Mouse (Mus musculus) lung, embryonic 16.5 days (tissue): ENCODE data around the gene Tas1r3. TPM values are rescaled to one million over a fixed set of nuclear protein-coding genes. Genes with fewer than 3 reads are reported as not detected.

ENCODE experiments used
- microRNA-seq: library from miRNA; unstranded; fragments of <30 nt; microRNA quantifications from one replicate; pipeline ENCODE4, GENCODE M21; 2016
- polyA plus RNA-seq: library from polyadenylated mRNA; unstranded; fragments of >200 nt; fragmentation: Nextera tagmentation; extraction: Ambion mirVana; gene quantifications from 2 replicates; pipeline ENCODE4 v1.2.1, GENCODE M21; 2015

Gene Tas1r3
- polyA plus RNA-seq, 1 experiment from 2014 or later = 0.30 TPM

Small RNA genes within 50 kb of the gene (microRNA-seq; reads per million reads assigned to microRNA genes)
- not detected for gene Gm22991

Other genes starting within 250 kb of the Tas1r3 start
- 51.8 and 54.6 TPM in 2 replicates for gene Cdk11b, start 238.5 kb downstream of the Tas1r3 start, polyA plus RNA-seq
- not detected in 2 replicates for gene Gm10563, start 218.0 kb downstream of the Tas1r3 start, polyA plus RNA-seq
- 43.3 and 47.2 TPM in 2 replicates for gene Mmp23, start 210.0 kb downstream of the Tas1r3 start, polyA plus RNA-seq
- 27.8 and 31.9 TPM in 2 replicates for gene Mib2, start 194.2 kb downstream of the Tas1r3 start, polyA plus RNA-seq
- 1.3 and 1.4 TPM in 2 replicates for gene Fndc10, start 169.0 kb downstream of the Tas1r3 start, polyA plus RNA-seq
- 139 and 148 TPM in 2 replicates for gene Ssu72, start 158.6 kb downstream of the Tas1r3 start, polyA plus RNA-seq
- gene Tmem240, start 128.6 kb downstream of the Tas1r3 start, polyA plus RNA-seq = 0.15 and 0.29 TPM in 2 replicates
- gene Atad3a, start 102.3 kb downstream of the Tas1r3 start, polyA plus RNA-seq = 68.4 and 73.3 TPM in 2 replicates
- 7.5 and 8.6 TPM in 2 replicates for gene Vwa1, start 88.7 kb downstream of the Tas1r3 start, polyA plus RNA-seq
- 0.15 and 0.21 TPM in 2 replicates for gene Tmem88b, start 77.5 kb downstream of the Tas1r3 start, polyA plus RNA-seq
- gene Ankrd65, start 72.9 kb downstream of the Tas1r3 start, polyA plus RNA-seq = 0.69 and 1.0 TPM in 2 replicates
- gene Mrpl20, start 60.5 kb downstream of the Tas1r3 start, polyA plus RNA-seq = 177 and 194 TPM in 2 replicates
- gene Ccnl2, start 50.9 kb downstream of the Tas1r3 start, polyA plus RNA-seq = 179 and 185 TPM in 2 replicates
- gene Aurkaip1, start 32.1 kb downstream of the Tas1r3 start, polyA plus RNA-seq = 141 and 146 TPM in 2 replicates
- gene Mxra8, start 23.7 kb downstream of the Tas1r3 start, polyA plus RNA-seq = 246 and 255 TPM in 2 replicates
- 4.5 and 6.0 TPM in 2 replicates for gene Dvl1, start 16.0 kb downstream of the Tas1r3 start, polyA plus RNA-seq
- 15.6 and 16.4 TPM in 2 replicates for gene Cptp, start 6.1 kb upstream of the Tas1r3 start, polyA plus RNA-seq
- gene Ints11, start 6.2 kb upstream of the Tas1r3 start, polyA plus RNA-seq = 74.2 and 75.8 TPM in 2 replicates
- gene Pusl1, start 28.4 kb upstream of the Tas1r3 start, polyA plus RNA-seq = 39.7 and 43.2 TPM in 2 replicates
- 17.5 and 20.0 TPM in 2 replicates for gene Acap3, start 28.5 kb upstream of the Tas1r3 start, polyA plus RNA-seq
- gene Ube2j2, start 80.5 kb upstream of the Tas1r3 start, polyA plus RNA-seq = 77.2 and 86.4 TPM in 2 replicates
- 37.2 and 39.3 TPM in 2 replicates for gene C1qtnf12, start 99.0 kb upstream of the Tas1r3 start, polyA plus RNA-seq
- 12.2 and 12.8 TPM in 2 replicates for gene B3galt6, start 129.3 kb upstream of the Tas1r3 start, polyA plus RNA-seq
- gene Sdf4, start 129.5 kb upstream of the Tas1r3 start, polyA plus RNA-seq = 156 and 162 TPM in 2 replicates
- 1.1 and 2.4 TPM in 2 replicates for gene Tnfrsf4, start 150.5 kb upstream of the Tas1r3 start, polyA plus RNA-seq
- gene Tnfrsf18, start 162.8 kb upstream of the Tas1r3 start, polyA plus RNA-seq = 1.5 and 2.3 TPM in 2 replicates
- gene Ttll10, start 196.1 kb upstream of the Tas1r3 start, polyA plus RNA-seq = 2.8 and 4.0 TPM in 2 replicates
- gene 9430015G10Rik, start 246.6 kb upstream of the Tas1r3 start, polyA plus RNA-seq = 37.9 and 42.0 TPM in 2 replicates